Mouse (Mus musculus): ENCODE measurements around the gene Gm10334. TPM values are rescaled to one million over a fixed set of nuclear protein-coding genes. Genes with fewer than 3 reads are reported as not detected.
"Not testable (repeated sequence)": the region's sequence is repeated elsewhere in the genome, so short reads cannot be mapped to it uniquely, and the experiment has no call there.

Gm10334 gene
- not detected for total RNA-seq (2021)
- long read RNA-seq, experiment 1 = 0 reads
- long read RNA-seq, experiment 2 = 0 reads

DNA sequence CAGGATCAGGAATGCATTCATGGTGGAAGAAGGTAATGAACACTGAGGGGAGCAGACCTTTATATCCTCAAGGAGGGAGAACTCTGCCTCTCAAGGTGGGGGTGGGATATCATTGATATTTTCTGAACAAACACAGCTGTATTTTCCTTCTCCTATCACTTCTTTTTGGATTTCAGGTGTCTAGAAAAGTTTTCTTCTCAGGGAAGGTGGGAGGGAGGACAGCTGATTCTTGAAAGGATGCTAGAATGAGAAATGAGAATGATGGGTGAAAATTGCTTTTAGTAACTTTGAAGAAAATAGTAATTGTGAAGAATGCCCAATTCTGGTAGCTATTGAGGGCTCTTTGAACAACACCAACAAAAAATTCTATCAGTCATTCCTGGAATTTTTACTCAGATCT is at the start of gene Gm10334:
TSS of gene Gm10334 (minus strand) at position 101 of the 400 bp plus-strand sequence.
- intact Hi-C loops (cut with DNase I); DNase-seq: not testable (repeated sequence)

DNA sequence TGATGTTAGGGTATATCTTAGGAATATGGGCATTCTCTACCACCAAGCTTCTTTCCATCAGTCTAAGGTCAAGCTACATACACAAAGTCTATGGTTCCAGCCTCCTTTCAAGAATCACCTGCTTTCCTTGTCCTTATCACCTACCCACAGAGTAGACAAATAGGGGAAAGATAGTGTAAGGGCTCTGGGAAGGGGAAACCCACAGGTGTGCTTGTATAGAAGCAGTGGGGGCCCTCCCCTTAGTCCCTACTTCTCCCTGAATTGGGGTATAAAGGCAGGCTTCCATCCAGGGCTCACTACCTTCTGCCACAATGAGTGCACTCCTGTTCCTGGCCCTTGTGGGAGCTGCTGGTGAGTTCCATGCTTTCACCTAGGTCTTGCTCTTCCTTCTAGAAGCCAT is 12.7 kb upstream of the Gm10334 start, which contains the start of gene Prss1:
TSS of gene Prss1 (plus strand) at position 301 of the 400 bp plus-strand sequence.
- intact Hi-C loops (cut with DNase I); DNase-seq: not testable (repeated sequence)

DNA sequence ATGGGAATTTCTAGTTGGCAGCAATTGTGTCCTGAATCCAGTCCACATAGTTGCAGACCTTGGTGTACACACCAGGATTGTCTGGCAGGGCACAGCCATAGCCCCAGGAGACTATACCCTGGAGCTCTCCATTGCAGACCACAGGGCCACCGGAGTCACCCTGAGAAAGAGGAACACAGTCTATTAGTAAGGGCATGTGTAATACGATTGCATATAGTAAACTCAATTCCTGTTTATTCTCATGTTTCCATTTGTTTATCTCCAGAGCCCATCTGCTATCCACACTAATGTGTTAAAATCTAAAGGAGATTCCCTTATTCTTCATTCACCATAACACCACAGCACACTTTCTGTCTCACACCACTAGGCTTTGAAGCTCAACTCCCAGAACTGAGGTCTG is 3.7 kb downstream of the Gm10334 start:
- DNase-seq; intact Hi-C loops (cut with DNase I): not testable (repeated sequence)

Other genes with a start within 250 kb of the Gm10334 start
- gene Try4, start 143.9 kb downstream of the Gm10334 start, total RNA-seq (2021) = not detected
- gene Try5, start 129.3 kb downstream of the Gm10334 start, total RNA-seq (2021) = not detected
- not detected for gene Try10, start 92.0 kb downstream of the Gm10334 start, total RNA-seq (2021)
- gene Prss3, start 68.5 kb downstream of the Gm10334 start, total RNA-seq (2021) = not detected
- not detected for gene Gm5771, start 53.8 kb downstream of the Gm10334 start, total RNA-seq (2021)
- not detected for gene Prss1, start 12.8 kb upstream of the Gm10334 start, total RNA-seq (2021)
- gene Prss2, start 75.6 kb upstream of the Gm10334 start, total RNA-seq (2021) = not detected
- 1 to 10 TPM; 1.1 to 1.3 TPM for gene Ephb6, start 159.3 kb upstream of the Gm10334 start, total RNA-seq (2021)
- not detected for gene Trpv6, start 190.3 kb upstream of the Gm10334 start, total RNA-seq (2021)
- gene Trpv5, start 234.6 kb upstream of the Gm10334 start, total RNA-seq (2021) = not detected
- not detected for gene Llcfc1, start 238.3 kb upstream of the Gm10334 start, total RNA-seq (2021)